Mouse (Mus musculus) myocyte (in vitro differentiated cells): ENCODE data around the gene Gm9747. TPM values are rescaled to one million over a fixed set of nuclear protein-coding genes. Genes with fewer than 3 reads are reported as not detected.
A peak's percentile ranks its signal among the peaks of the same experiment; 100 is the strongest.

Experiments
- H3K27me3 ChIP-seq: one replicate; pipeline ENCODE4 v1.6.1; 2011; ENCODE audit not compliant: control insufficient read depth, insufficient read depth, insufficient read length
- H3K36me3 ChIP-seq: one replicate; pipeline ENCODE4 v1.6.1; 2011; ENCODE audit not compliant: control insufficient read depth, insufficient read depth
- H3K4me2 ChIP-seq: one replicate; pipeline ENCODE4 v1.6.1; 2011; ENCODE audit warnings: low read depth, control low read depth
- H3K4me3 ChIP-seq: one replicate; pipeline ENCODE4 v1.5.1; 2011; ENCODE audit warnings: mild to moderate bottlenecking, control low read depth, moderate library complexity
- H3K79me2 ChIP-seq: one replicate; pipeline ENCODE4 v1.6.1; 2011; ENCODE audit not compliant: control insufficient read depth, insufficient read depth
- H3ac ChIP-seq: one replicate; pipeline ENCODE4 v1.6.1; 2011; ENCODE audit not compliant: control insufficient read depth, insufficient read length
- CEBPB ChIP-seq: IDR thresholded peaks from 2 replicates; pipeline ENCODE4 v1.6.1; 2011; ENCODE audit warnings: mild to moderate bottlenecking, moderate library complexity; ENCODE audit not compliant: poor library complexity, insufficient read depth, severe bottlenecking
- E2F4 ChIP-seq: IDR thresholded peaks from one replicate; pipeline ENCODE4 v1.6.1; 2011; ENCODE audit warnings: mild to moderate bottlenecking, control low read depth, moderate library complexity; ENCODE audit not compliant: insufficient read depth
- MAX ChIP-seq: IDR thresholded peaks from one replicate; pipeline ENCODE4 v1.6.1; 2011; ENCODE audit warnings: low read depth, mild to moderate bottlenecking, control low read depth
- MYOD1 ChIP-seq, 3 experiments: IDR thresholded peaks; one replicate each; pipeline ENCODE4 v1.6.1; 2011; ENCODE audit warnings: control low read depth in 2 of 3, low read depth in 2 of 3, mild to moderate bottlenecking in 2 of 3, moderate library complexity in 1 of 3; ENCODE audit not compliant: insufficient read length in 2 of 3, control insufficient read depth in 1 of 3
- MYOG ChIP-seq, 3 experiments: IDR thresholded peaks; one replicate each; pipeline ENCODE4 v1.6.1; 2011; ENCODE audit warnings: control low read depth in 2 of 3, low read depth in 2 of 3, mild to moderate bottlenecking in 2 of 3; ENCODE audit not compliant: insufficient read length in 2 of 3, control insufficient read depth in 1 of 3, insufficient read depth in 1 of 3
- POLR2A ChIP-seq: IDR thresholded peaks from one replicate; pipeline ENCODE4 v1.6.1; 2011; ENCODE audit warnings: low read depth, mild to moderate bottlenecking, control low read depth, moderate library complexity; ENCODE audit not compliant: insufficient read length
- POLR2AphosphoS2 ChIP-seq: IDR thresholded peaks from one replicate; pipeline ENCODE4 v1.6.1; 2011; ENCODE audit warnings: low read depth, control low read depth; ENCODE audit not compliant: insufficient read length
- REST ChIP-seq: IDR thresholded peaks from one replicate; pipeline ENCODE4 v1.6.1; 2011; ENCODE audit warnings: mild to moderate bottlenecking, control low read depth, moderate library complexity; ENCODE audit not compliant: insufficient read depth, insufficient read length
- SRF ChIP-seq: IDR thresholded peaks from one replicate; pipeline ENCODE4 v1.6.1; 2011; ENCODE audit warnings: low read depth; ENCODE audit not compliant: control insufficient read depth, insufficient read length
- TCF12 ChIP-seq: IDR thresholded peaks from one replicate; pipeline ENCODE4 v1.6.1; 2011; ENCODE audit warnings: mild to moderate bottlenecking, control low read depth; ENCODE audit not compliant: poor library complexity, insufficient read depth, severe bottlenecking
- TCF3 ChIP-seq: IDR thresholded peaks from one replicate; pipeline ENCODE4 v1.6.1; 2011; ENCODE audit warnings: low read depth, control low read depth; ENCODE audit not compliant: insufficient read length
- USF1 ChIP-seq: IDR thresholded peaks from one replicate; pipeline ENCODE4 v1.6.1; 2011; ENCODE audit warnings: low read depth, mild to moderate bottlenecking, control low read depth, moderate library complexity
- polyA plus RNA-seq: library from polyadenylated mRNA; unstranded; fragments of >200 nt; fragmentation: generic; extraction: Trizol; gene quantifications from one replicate; pipeline ENCODE4 v1.2.1, GENCODE M21; 2012; ENCODE audit warnings: missing spikeins

Gm9747 gene
- polyA plus RNA-seq, 1 experiment: 4.0 TPM

GRCm38 (mm10) chr1:82253789-82254445 is 21.0 kb downstream of the Gm9747 start:
- Histone ChIP-seq H3K36me3 (no peaks in the 10 kb centered on the region), H3ac (no peak overlapping the region)
- TF ChIP-seq TCF3: no peak
- no peak for TF ChIP-seq MYOG (IDR thresholded peaks at IDR 0.05; ENCODE audit: control insufficient read depth in 1 of 3, insufficient read depth in 1 of 3, insufficient read length in 2 of 3, low read depth in 2 of 3)
- no peak for TF ChIP-seq MAX
- no peak for TF ChIP-seq E2F4
- no peak for TF ChIP-seq POLR2A
- no peak for TF ChIP-seq POLR2AphosphoS2
- no peak for TF ChIP-seq TCF12
- no peak for TF ChIP-seq REST
- no peak for TF ChIP-seq CEBPB
- TF ChIP-seq MYOD1 (IDR thresholded peaks at IDR 0.05; ENCODE audit: control insufficient read depth in 1 of 3, insufficient read length in 2 of 3, low read depth in 2 of 3): no peak
- no peak for TF ChIP-seq USF1
- no peak for TF ChIP-seq SRF

GRCm38 (mm10) chr1:82257457-82257856 is 24.5 kb downstream of the Gm9747 start:
- TF ChIP-seq MYOG (IDR thresholded peaks at IDR 0.05; ENCODE audit: control insufficient read depth in 1 of 3, insufficient read depth in 1 of 3, insufficient read length in 2 of 3, low read depth in 2 of 3) (peak in 2 of 3 experiments; percentile 33 to 49), REST (no peak), USF1 (no peak), POLR2AphosphoS2 (no peak), TCF3 (no peak), MYOD1 (IDR thresholded peaks at IDR 0.05; ENCODE audit: control insufficient read depth in 1 of 3, insufficient read length in 2 of 3, low read depth in 2 of 3) (peak in 2 of 3 experiments; percentile 79 to 80), SRF (no peak), POLR2A (no peak), E2F4 (no peak), MAX (no peak), TCF12 (no peak), CEBPB (no peak)
- H3K79me2 ChIP-seq: peaks cover 94% of the 10 kb centered on the region
- no peak overlapping the region for H3K4me3 ChIP-seq
- H3K36me3 ChIP-seq: no peaks in the 10 kb centered on the region
- H3K27me3 ChIP-seq: no peaks in the 10 kb centered on the region
- H3ac ChIP-seq: no peak overlapping the region
- H3K4me2 ChIP-seq: peak overlapping the region; percentile 1

More at GRCm38 (mm10) chr1:82253789-82254445, 21.0 kb downstream of the Gm9747 start:
- Histone ChIP-seq H3K4me2 (no peak overlapping the region), H3K4me3 (no peak overlapping the region), H3K27me3 (no peaks in the 10 kb centered on the region), H3K79me2 (peaks cover 90% of the 10 kb centered on the region)

GRCm38 (mm10) chr1:82258331-82258730 is 25.4 kb downstream of the Gm9747 start:
- Histone ChIP-seq H3K4me3 (no peak overlapping the region), H3K79me2 (peaks cover 94% of the 10 kb centered on the region), H3ac (no peak overlapping the region), H3K27me3 (no peaks in the 10 kb centered on the region), H3K4me2 (peak overlapping the region; percentile 1), H3K36me3 (no peaks in the 10 kb centered on the region)
- no peak for TF ChIP-seq POLR2A
- no peak for TF ChIP-seq TCF3
- TF ChIP-seq SRF: no peak
- TF ChIP-seq REST: no peak
- no peak for TF ChIP-seq MYOD1 (IDR thresholded peaks at IDR 0.05; ENCODE audit: control insufficient read depth in 1 of 3, insufficient read length in 2 of 3, low read depth in 2 of 3)
- no peak for TF ChIP-seq MYOG (IDR thresholded peaks at IDR 0.05; ENCODE audit: control insufficient read depth in 1 of 3, insufficient read depth in 1 of 3, insufficient read length in 2 of 3, low read depth in 2 of 3)
- TF ChIP-seq E2F4: no peak
- no peak for TF ChIP-seq POLR2AphosphoS2
- TF ChIP-seq USF1: no peak
- TF ChIP-seq TCF12: no peak

GRCm38 (mm10) chr1:82260055-82260454 is 27.1 kb downstream of the Gm9747 start:
- Histone ChIP-seq H3K4me2 (no peak overlapping the region), H3K27me3 (no peaks in the 10 kb centered on the region), H3K36me3 (no peaks in the 10 kb centered on the region), H3K4me3 (no peak overlapping the region), H3ac (no peak overlapping the region), H3K79me2 (peaks cover 94% of the 10 kb centered on the region)
- TF ChIP-seq MAX (no peak), POLR2A (no peak), USF1 (no peak), REST (no peak), CEBPB (no peak), E2F4 (no peak), MYOG (IDR thresholded peaks at IDR 0.05; ENCODE audit: control insufficient read depth in 1 of 3, insufficient read depth in 1 of 3, insufficient read length in 2 of 3, low read depth in 2 of 3) (no peak)
